Mouse (Mus musculus) megakaryocyte-erythroid progenitor cell, adult 5-6 weeks (primary cell): ENCODE measurements at regions not wholly inside any gene's neighbourhood (a gene's known extent, or its start where the extent isn't known, plus 50 kb on each side); places are given as distances from the start of the nearest gene placed in this dataset.

ENCODE experiments used
- ATAC-seq: replicated peaks from 2 replicates; pipeline ENCODE4 v1.8.0; 2016; ENCODE audit warnings: mild to moderate bottlenecking, inconsistent platforms; ENCODE audit not compliant: severe bottlenecking, poor library complexity, low FRiP score, low TSS enrichment

GRCm38 (mm10) chr11:10689917-10690316, 424.1 kb upstream of the Vwc2 start:
- ATAC-seq = no peak

- no peak for ATAC-seq
Observed at GRCm38 (mm10) chr11:10724991-10725390, 389.0 kb upstream of the Vwc2 start.

- ATAC-seq = peak; percentile 90
Observed at GRCm38 (mm10) chr11:10728818-10729549, 385.0 kb upstream of the Vwc2 start.
